Mouse (Mus musculus) heart, adult 8-10 months (tissue): ENCODE measurements around the gene Sos1. TPM values are rescaled to one million over a fixed set of nuclear protein-coding genes. Genes with fewer than 3 reads are reported as not detected.

Experiments
- DNase-seq: peaks from one replicate; pipeline ENCODE4 v3.0.0; 2022; ENCODE audit warnings: low spot score
- total RNA-seq, 4 experiments: library from RNA; stranded (reverse); gene quantifications; 2 replicates each; pipeline ENCODE4 v1.2.4; 2022

Sos1 gene
- total RNA-seq, result 10 to 100 TPM; 10.6 to 13.2 (median 12.2) TPM

DNA sequence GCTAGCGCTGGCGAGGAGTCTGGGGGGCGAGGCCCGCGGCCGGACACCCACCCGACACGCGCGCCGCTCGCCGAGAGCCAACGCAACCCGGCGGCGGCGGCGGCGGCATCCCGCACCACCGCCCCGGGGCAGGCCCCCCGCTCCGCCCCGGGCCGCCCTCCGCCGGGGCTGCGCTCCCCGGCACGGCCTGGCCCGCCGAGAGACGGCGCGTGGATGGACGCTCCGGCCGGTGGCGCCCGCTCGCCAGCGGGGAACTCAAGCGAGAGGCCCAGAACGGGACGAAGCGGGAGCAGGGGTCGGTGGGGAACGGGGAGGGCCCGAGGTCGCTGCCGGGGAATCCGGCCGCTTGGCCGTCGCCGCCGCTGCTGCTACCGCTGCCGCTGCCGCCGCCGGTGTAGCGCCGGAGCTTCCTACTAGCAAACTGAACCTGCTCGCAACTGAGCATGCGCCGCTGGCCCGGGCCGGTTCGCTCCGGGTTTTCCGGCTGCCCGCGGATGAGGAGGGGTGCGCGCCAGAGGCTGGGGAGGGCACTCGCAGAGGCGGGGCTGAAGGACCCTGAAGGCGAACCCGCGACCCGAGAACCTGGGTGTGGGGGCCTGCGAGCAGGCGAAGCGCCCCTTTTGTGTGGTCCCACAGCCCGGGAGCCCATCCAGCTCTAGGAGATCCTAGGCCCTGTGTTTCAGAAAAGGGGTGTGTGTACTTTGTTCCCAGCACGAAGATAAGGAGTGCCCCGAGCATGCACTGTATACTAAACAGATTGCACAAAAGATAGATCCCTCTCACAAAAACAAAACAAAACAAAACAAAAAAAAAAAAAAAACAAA lies at the start of gene Sos1:
TSS of gene Sos1 (minus strand) at position 423 of the 824 bp plus-strand sequence.
- peak; percentile 96 for DNase-seq

DNA sequence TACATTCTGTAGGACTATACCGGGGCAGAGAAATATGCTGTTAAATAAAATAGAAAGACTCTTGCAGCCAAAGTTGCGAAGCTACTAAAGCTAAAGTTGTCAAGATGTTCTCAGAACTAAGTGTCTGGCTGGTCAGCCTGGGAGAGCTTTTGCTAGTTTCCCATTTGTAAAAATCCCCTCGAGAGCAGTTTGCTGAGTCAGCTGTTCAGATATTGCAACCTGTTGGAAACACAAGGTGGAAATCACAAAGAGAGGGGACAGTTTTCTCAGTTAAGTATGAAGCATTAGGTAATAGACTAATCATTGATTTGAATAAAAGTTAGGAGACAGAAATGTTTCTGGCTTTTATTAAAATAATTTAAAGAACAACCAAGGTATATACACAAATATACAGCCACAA lies 43.0 kb upstream of the Sos1 start:
- no peak for DNase-seq

DNA sequence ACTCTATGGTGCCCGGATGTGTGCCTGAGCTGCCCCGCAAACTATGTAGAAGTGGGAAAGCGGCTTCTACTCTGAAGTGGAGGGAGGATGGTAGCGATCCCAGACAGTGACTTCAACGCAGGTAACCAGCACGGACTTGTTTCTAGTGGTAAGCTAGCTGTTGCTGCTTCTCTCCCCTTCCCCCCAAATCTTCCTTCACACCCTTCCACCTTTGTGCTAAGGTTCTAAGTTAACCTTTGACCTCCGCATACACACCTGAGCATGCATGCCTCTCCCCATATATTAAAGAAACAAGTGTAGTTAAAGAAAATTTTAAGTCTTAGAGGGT lies 41.9 kb upstream of the Sos1 start:
- DNase-seq, result no peak

DNA sequence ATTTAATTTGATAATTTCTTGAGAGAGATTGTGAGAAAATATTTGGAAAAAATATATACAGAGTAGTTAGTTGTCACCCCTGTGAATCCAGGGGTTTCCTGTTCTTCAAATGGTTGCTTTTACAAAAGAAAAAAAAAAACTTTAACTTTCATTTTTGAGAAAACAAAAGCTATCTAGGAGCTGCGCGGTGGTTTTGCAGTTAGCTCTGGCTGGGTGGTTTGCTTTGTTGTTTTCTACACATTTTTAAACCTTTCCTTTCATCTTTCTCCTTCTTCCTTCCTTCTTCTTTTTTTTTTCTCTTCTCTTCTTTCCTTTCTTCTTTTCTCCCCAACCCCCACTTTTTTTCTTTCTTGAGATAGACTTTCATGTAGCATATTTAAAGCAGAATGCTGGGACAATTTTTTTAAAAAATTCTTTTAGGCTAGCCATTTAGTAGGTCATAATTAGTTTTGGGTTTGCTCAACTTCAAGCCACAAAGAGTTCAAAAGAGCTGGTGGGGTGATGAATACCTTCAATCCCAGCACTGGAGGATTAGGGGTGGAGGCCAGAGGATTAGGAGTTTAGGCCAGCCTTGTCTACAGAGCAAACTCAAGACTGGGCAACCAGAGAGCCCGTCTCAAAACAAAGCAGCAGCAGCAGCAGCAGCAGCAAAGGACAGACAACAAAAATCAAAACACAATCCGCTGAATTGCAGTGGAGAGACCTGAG lies 41.4 kb upstream of the Sos1 start:
- no peak for DNase-seq

DNA sequence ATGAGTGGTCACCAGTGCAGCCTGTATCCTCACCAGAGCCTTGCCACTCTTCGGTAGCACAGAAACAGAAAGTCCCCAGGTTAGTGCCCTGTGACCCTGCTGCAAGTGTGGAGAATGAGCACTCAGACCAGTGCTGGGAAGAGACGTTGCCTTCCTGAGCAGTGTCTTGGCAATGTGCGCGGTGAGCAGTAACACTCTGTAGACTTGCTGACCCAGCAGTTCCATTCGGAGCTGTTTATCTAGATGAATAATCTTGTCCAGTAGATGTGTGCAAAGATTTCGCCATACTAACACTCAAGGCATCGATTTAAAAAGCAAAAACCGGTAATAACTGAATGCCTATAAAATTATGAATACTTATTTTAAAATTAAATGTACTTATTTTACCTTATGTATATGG lies 40.3 kb upstream of the Sos1 start:
- no peak for DNase-seq

DNA sequence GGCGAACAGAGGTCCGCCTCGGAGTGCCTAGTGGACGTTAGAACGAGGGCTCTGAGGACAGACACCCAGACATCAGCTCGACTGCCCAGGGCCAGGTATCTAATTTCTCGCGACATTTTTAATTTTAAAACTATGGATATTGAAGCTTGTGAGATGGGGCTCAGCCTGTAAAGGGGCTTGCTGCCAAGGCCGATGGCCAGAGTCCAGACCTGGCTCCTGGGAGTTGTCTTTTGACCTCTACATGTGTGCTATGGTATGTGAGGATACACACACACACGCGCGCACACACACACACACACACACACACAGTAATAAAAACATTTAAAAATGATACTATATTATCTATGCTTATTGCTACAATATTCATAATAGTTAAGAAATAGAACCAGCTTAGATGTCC lies 38.6 kb upstream of the Sos1 start:
- no peak for DNase-seq

DNA sequence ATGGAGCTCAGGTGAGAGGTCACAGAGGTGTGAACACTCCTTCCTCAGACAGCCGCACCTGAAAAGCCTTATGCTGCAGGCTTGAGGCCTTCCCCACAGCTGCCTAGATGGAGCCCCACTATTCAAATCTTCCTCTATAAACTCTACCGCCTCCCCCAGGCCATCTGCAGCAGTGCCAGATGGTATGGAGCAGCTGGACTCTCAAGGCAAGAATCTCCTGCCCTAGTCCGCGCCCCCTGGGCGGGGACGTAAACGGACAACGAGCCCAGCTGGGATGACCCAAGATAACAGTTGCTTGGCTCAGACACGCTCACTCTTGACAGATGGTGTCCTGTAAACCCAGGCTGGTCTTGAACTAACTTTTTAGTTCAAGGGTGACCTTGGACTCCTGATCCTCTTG lies 37.0 kb upstream of the Sos1 start:
- DNase-seq, result no peak

DNA sequence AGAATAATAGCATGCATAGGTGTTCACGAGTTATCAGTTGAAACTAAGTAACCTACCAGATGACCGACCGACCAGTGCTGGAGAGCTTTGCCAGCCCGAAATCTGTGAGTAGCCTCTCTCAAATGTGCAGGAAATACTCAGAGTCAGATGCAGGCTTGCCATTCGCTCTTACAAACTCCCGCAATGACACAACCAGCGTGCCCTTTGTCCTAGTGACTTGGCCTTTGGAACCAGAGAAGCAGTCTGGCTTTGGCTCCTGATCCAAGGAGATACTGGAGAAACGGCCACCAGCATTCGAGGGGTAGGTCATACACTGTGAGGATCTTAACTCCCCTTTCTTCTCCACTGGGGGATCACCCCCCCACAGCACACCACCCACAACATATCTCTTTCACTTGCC lies 35.7 kb upstream of the Sos1 start:
- DNase-seq, result no peak

DNA sequence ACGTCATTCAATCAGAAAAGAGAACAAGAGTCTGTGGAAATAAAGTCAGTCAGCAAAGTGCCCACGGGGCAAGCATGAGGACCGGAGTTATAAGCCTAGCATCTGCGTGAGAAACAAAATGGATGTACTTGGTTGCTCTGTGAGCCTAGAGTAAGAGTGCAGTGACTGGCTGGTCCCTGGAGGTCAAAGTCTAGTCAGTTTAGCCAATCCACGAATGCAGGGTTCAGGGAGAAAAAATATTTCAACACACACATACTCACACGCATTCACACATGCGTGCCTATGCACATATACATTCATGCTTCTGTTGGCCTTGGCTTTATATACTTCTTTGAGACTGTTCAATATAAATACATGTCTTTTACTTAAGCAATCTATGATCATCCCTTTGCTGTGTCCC lies 35.3 kb upstream of the Sos1 start:
- no peak for DNase-seq

DNA sequence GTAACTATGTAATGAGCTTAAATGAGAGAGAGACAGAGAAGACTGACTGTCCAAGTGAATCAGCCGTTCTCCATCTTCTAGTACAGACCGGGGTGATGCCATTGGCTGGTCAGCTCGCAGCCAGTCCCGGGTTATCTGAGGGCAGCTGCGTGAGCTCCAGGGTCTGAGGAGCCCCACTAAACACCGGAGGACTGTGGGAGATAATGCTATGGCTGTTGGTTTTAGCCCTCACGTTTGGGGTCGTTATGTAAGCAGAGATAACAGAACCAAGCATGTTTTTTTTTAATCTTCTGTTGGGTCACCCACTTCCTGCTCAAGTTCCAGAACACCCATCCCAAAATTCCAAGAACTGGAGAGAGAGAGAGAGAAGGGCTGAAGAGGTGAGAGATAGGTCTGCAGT lies 33.5 kb upstream of the Sos1 start:
- no peak for DNase-seq

DNA sequence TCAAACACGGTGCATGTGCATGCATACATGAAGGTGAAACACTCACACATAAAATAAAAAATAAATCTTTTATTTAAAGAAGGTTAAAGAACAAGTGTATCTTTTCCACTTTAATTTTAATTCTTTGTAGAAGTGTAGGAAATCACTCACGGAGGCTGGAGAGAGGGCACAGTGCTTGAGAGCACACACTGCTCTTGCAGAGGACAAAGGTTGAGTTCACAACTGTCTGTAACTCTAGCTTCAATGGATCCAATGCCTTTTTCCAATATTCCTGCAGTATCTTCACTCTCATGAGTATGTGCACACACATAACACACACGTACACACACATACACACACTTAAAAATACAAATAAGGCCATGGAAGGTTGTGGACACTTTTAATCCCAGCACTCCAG lies 30.2 kb upstream of the Sos1 start:
- DNase-seq, result no peak

DNA sequence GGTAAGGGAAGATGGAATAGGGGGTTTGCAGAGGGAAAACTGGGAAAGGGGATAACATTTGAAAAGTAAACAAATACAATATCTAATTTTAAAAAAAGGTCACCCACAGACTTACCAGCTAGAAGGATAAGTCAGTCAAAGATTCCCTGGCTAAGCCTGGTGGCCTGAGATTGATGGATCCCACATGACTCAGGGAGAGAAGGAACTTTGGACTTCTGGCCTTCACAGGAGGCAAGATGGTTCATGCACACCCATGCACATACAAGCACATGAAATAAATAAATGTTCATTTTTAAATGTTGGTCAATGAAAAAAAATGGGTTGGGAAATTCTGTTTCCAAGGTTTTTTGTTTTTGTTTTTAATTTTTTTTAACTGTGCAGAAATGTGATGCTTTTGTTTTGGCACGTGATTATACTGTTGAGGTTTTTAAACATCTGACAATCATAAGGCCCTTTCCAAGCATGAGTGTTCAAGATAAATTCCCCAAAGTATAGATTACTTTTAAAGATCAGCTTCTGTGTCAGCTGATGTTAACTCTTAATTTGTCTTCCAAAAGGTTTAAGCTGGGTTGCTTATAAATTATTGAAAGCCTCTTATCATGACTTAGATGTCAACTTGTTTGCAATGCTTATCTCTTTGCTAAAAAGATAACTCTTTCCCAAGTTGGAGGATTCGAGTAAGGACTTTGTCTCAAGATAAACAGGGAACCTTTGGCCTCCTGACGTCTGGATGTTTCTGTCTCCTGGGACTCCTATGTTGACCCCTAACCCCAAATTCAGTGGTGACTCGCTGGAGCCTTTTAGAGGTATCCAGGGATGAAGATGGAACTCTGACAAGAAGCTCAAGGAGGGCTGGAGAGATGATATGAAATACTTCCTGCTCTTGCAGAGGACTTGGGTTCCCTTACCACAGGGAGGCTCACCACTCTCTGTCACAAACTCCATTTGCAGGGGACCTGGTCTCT lies 29.5 kb upstream of the Sos1 start:
- no peak for DNase-seq

DNA sequence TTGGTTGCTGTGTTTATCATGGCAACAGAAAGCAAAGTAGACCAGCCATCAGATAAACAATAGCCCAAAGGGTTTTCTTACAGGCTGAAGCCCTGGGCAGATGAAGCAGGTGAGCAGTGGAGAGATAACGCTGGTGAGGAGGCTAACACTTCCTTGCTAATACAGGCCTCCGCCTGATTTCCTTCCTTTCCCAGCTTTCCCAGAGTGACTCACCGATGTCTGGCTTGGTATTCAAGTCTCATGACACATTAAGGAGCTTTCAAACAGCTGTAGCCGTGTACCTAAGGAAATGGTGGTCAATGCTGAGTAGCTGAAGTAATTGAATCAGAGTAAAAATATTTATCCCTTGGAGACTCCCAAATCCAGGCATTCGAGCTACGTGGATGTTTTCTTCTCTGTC lies 25.5 kb upstream of the Sos1 start:
- no peak for DNase-seq

DNA sequence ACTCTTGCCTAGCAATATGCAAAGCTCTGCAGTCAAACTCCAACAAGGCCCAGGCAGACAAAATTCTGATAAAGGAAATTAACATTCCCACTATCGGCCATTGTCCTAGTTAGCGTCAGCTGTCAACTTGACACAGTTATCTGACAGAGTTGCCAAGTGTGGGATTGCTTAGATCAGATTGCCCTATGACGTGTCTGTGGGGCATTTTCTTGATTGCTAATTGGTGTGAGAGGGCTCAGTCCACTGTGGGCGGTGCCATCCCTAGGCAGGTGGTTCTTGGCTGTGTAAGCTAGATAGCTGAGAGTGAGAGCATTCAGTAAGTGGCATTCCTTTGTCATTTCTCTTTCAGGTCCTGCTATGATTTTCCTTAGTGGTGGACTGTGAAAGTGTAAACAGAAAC lies 25.1 kb upstream of the Sos1 start:
- DNase-seq, result no peak

DNA sequence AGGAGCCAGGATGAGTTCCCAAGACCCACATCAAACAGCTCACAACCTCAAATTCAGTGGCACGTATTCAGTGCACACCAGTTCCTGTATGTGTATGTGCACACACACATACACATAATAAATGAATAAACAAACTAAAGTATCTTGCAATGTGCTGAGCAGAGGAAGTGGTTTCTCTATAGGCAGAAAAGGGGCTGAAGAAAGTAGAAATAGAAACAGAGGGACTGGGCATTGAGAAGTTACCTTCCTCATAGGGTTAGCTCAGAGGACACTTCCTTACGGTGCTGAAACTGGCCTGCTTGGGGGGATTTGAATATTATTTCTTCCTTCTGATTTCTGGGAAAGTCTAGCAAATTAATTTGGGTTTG lies 21.5 kb upstream of the Sos1 start:
- no peak for DNase-seq

DNA sequence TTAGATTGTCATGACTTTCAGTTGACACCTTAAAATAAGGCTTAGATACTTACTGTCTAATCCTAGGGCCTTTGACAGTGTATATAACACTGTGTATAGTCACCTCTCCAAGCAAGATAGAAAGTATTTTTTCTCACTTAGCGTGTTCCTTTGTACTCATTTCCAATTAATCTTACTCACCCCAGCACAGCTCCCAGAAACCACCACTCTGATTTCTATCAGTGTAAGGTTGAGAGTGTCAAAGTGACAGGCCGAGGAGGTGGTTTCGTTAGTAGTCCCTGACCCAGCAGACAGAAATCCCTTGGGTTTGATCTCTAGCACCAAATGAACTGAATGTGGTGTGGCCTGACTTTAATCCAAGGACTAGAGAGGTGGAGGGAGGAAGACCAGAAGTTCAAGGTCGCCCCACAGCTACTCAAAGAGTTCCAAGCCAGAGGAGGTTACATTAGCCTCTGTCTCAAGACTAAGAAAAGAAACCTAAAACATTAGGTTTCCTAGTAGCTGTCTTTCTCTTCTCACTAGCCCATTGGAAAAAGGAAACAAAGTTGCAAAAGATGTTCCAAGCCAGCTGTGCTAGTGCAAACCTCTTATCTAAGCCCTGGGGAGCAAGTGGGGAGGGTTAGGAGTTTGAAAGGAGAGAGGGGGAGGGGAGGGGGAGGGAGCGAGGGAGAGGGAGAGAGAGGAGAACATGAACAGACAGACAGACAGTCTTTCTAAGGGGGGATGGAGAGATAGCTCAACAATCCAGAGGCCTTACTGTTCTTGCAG lies 21.0 kb upstream of the Sos1 start:
- no peak for DNase-seq

DNA sequence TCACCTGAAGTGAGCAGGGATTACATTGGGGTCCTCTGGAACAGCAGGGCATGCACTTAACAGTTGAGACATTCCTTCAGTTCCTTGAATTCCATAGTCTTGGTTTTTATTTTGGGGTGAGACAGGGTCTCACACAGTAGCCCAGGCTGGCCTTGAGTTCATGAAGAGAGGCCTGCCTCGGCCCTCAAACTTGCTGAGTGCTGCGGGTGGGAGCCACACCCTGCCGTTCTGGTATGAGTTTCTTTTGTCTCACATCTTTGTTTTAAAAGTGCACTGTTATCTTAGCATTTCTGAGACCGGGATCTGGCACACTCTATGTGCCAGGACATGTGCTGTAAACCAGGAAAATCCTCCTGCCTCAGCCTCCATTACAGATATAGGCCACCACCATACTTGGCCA lies 19.8 kb upstream of the Sos1 start:
- no peak for DNase-seq

DNA sequence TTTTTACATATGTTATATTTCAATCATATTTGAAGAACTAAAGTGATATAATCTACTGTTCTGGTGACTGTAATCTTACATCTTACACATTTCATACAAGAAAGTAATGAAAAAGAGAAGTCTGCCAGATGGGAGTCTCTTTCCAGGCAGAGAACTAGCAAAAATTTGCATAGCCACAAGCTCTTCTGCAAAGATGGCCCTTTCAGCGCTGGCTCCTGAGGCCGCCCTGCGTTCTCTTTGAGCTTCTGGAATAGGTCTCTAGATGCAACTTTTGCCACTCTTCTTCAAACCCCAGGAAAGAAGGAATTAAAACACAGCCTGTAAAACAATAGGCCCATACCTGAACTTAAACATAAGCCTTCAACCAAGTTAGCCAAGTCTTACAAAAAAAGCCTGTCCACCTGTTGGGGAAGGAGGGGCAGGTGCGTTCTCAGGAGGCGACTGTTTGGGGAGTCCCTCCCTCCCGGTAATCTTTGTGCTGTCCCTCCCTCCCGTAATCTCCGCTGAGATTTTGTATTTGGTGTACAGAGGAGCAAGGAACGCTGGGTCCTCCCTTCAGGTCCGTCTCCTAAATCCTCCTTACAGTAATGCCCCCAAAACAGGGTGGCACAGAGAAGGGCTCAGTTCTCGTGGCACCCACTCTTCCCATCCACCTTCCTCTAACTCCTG lies 18.5 kb upstream of the Sos1 start:
- DNase-seq, result no peak

DNA sequence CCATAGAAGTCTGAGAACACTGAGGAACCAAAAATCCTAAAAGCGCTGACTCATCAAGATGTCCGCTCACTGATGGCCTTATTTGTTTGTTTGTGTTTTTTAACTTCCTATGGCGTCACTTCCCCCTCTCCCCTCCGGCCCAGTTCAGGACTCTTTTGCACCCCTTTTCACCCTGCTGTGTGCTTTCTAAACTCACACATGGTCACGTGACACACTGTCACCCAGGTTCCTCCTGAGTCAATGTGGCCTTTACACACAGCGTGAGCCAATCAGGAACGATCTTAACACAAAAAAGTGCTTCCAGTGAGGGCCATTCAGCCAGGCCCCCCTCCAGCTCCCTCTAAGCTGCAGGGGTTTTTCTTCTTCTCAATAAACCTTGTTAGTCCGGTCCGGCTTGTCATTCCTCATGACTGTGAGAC lies 16.9 kb upstream of the Sos1 start:
- no peak for DNase-seq

DNA sequence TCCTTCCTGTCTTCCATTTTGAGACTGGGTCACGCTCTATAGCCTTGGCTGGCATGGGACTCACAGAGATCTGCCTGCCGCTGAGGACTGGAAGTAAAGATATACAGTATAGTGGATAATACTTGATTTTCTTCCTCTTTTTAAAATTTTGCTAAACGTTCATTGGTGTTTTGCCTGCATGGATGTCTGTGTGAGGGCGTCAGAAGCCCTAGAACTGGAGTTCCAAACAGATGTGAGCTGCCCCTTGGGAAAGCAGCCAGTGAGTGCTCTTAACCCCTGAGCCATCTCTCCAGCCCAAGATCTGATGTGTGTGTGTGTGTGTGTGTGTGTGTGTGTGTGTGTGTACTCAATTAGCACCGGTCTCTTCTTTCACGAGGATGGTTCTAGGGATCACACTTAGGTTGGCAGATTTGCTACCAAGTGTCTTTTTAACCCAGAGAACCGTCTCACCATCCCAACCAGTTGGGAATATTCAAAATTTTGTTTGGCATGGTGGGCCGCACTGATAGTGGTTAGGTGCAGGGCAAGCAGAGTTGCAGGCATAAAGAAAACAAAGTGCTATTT lies 16.4 kb upstream of the Sos1 start:
- no peak for DNase-seq

DNA sequence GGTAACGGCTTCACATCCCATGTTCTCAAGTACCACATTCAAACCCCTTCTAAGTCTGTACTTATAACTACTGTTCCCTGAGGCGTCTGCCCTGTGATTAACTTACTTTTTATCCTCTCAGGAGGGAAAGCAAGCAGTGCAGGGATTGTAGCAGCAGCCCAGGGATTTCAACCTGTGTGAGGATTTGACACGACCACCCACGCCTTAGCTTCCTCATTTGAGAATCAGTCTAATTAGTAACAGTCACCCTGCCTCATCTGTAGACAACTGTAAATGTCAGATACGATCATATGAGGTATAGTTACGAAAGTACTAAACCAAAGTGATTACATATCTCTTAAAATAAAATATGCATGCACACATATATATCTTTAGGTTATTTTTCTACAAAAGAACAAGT lies 15.9 kb upstream of the Sos1 start:
- no peak for DNase-seq
